Mouse (Mus musculus) left cerebral cortex, adult 2 months (tissue): Measurements from ENCODE around the gene Gadd45b. TPM values are rescaled to one million over a fixed set of nuclear protein-coding genes. Genes with fewer than 3 reads are reported as not detected.
A peak's percentile ranks its signal among the peaks of the same experiment; 100 is the strongest.

Source experiments
- DNase-seq, 2 experiments: peaks; one replicate each; pipeline ENCODE4 v3.0.0; 2021 to 2022; ENCODE audit warnings: low spot score in 2 of 2, mixed read lengths in 1 of 2; ENCODE audit errors: extremely low spot score in 1 of 2
- H3K27ac ChIP-seq: fragments of 200-600 bp; 2 replicates; pipeline ENCODE4 v1.8.1; 2022
- H3K4me3 ChIP-seq: fragments of 200-600 bp; 2 replicates; pipeline ENCODE4 v1.8.1; 2022
- CTCF ChIP-seq: fragments of 200-600 bp; IDR thresholded peaks from 2 replicates; pipeline ENCODE4 v1.8.1; 2022; ENCODE audit warnings: antibody characterized with exemption, mild to moderate bottlenecking, moderate library complexity
- intact Hi-C: fragments of 180-260 bp; cut with DNase I; formaldehyde crosslinking; loops from one replicate; pipeline ENCODE4 v1.15.1; 2025
- total RNA-seq, 2 experiments: library from RNA; stranded (reverse); gene quantifications; 2 replicates each; pipeline ENCODE4 v1.2.3; 2021

Gene Gadd45b
- total RNA-seq, 2 experiments from 2014 or later = 24.0 to 36.0 TPM

DNA sequence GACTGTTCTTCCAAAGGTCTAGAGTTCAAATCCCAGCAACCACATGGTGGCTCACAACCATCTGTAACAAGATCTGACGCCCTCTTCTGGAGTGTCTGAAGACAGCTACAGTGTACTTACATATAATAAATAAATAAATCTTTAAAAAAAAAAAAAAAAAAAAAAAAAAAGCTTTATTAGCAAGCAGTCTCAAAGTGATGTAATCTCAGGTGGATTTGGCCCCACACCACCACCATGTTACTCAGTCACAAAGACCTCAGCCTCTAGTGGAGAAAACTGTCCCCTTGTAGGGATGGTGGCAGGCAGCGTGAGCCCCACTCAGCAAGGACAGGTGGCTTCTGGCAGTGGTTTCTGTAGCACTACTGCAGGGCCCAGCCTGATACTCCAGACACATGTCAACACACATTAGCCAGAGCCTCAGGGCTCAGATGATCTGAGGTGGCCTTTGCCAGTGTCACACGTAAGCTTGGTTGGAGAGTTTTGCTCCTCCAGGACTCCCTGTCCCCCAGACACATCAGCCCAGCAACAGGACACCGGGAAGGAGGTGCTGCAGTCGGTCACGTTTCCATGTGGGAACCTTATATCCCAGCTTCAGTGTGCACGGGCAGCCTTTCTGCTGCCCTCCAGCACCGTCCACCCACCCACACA, 16.4 kb upstream of the Gadd45b start:
- Histone ChIP-seq H3K4me3 (no peak overlapping the region), H3K27ac (no peak overlapping the region)
- no peak for TF ChIP-seq CTCF
- no peak for DNase-seq
- intact Hi-C loops = no loop called here

DNA sequence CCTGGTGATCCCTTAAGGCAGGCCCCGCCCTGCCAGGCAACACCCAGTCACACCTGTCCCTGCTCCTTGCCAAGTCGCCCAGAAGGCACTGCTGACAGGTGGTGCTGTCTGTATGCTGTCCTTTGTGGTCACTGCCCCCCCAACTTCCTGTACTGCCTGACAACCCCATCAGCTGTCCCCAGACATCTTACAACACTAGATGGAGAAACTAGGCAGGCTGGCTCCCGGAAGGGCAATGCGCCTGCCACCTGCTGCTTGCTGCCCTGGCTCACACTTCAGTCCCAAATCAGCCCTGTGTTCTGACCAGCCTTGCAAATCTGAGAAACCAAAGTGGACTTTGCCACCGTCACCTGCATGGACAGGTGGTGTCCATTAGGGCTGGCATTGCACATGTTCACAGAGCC, 15.6 kb upstream of the Gadd45b start:
- Histone ChIP-seq H3K27ac (no peak overlapping the region), H3K4me3 (no peak overlapping the region)
- intact Hi-C loops = no loop called here
- DNase-seq = no peak
- no peak for TF ChIP-seq CTCF

GRCm38 (mm10) chr10:80915260-80915659, 14.6 kb upstream of the Gadd45b start:
- no peak for DNase-seq
- TF ChIP-seq CTCF = no peak
- Histone ChIP-seq H3K4me3 (no peak overlapping the region), H3K27ac (no peak overlapping the region)
- intact Hi-C loops = no loop called here

DNA sequence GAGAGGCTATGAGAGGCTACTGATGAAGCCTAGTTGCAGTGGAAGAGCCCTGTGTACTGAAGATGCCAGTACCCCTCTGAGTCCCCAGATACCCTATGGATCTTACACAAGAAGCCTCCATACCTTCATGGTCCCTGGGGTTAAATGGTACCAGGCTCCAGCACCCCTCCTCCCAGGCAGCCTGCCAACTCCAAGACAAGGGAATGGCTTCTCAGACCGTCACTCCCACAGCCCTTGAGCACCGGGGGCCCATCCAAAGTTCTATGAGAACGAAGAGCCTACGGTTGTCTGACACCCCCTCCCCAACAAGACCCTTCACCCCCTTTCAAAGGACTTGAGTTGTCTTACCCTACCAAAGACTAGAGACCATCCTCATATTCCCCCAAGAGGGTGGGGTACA, 14.1 kb upstream of the Gadd45b start:
- no peak overlapping the region for H3K27ac ChIP-seq
- no peak overlapping the region for H3K4me3 ChIP-seq
- DNase-seq = no peak
- TF ChIP-seq CTCF = no peak
- intact Hi-C loops = no loop called here

GRCm38 (mm10) chr10:80917336-80917778, 12.5 kb upstream of the Gadd45b start:
- intact Hi-C loops = no loop called here

GRCm38 (mm10) chr10:80917779-80918434, 12.0 kb upstream of the Gadd45b start, which contains the start of gene Lmnb2:
Gene Lmnb2, minus strand, starts transcription at chr10:80918245.
- H3K27ac ChIP-seq = peak within 1 kb of the TSS; percentile 82
- peak within 1 kb of the TSS; percentile 82 for H3K4me3 ChIP-seq
- DNase-seq = peak; percentile 86
- no peak; the same call in 1 of the 2 replicates for TF ChIP-seq CTCF
- intact Hi-C loops = no loop called here

More at GRCm38 (mm10) chr10:80917336-80917778, 12.5 kb upstream of the Gadd45b start:
- TF ChIP-seq CTCF = no peak
- peak overlapping the region; percentile 82 for H3K4me3 ChIP-seq
- no peak for DNase-seq
- H3K27ac ChIP-seq = peak overlapping the region; percentile 82

GRCm38 (mm10) chr10:80921923-80922322, 8.0 kb upstream of the Gadd45b start:
- H3K27ac ChIP-seq = no peak overlapping the region
- no peak for TF ChIP-seq CTCF
- DNase-seq = no peak
- intact Hi-C loops = no loop called here
- peak overlapping the region; percentile 11; the same call in 1 of the 2 replicates for H3K4me3 ChIP-seq

GRCm38 (mm10) chr10:80925472-80925871, 4.4 kb upstream of the Gadd45b start:
- H3K27ac ChIP-seq = no peak overlapping the region
- no peak for TF ChIP-seq CTCF
- intact Hi-C loops = loop anchor here (5.0 kb wide), 1 partner anchor 242 kb away; the partner anchor contains the start of gene Pias4
- no peak overlapping the region for H3K4me3 ChIP-seq
- no peak for DNase-seq

- intact Hi-C loops = loop anchor here (1.0 to 5.0 kb wide), 4 partner anchors 32 to 239 kb away; partner anchors contain the start of gene Pias4
- peak; percentile 92 to 94 for DNase-seq
- peak; percentile 74 for TF ChIP-seq CTCF
- Histone ChIP-seq H3K4me3 (peak overlapping the region; percentile 49), H3K27ac (peak overlapping the region; percentile 90)
Measured at GRCm38 (mm10) chr10:80928586-80929298, 1.1 kb upstream of the Gadd45b start.

DNA sequence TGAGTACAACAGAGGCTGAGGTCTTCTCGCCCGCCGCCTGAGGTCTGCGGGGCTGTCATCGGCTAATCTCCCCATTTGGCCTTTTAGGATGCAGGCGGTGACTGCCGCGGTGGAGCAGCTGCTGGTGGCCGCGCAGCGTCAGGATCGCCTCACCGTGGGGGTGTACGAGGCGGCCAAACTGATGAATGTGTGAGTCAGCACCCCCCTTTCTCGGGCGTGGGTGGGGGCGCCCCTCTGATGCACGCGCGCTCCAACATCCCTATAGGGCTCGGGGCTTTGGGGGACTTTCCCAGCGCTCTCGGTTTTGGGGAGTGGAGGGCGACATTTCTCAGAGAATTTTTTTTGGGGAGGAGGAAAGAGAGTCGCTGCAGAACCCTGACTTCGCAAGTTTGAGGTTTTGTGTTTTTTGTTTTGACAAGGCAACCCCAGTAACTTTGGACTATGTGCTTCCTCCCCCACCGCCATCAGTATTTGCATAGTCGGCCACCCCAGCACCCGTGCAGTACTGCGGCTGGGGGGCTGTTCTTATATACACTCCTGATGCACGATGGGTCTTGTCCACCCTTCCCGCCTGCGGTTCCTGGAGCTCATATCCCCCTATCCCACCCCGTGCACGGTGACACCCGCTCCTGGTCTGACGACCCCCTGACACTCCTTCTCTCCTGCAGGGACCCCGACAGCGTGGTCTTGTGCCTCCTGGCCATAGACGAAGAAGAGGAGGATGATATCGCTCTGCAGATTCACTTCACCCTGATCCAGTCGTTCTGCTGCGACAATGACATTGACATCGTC, 684 bp downstream of the Gadd45b start:
- Histone ChIP-seq H3K4me3 (peak overlapping the region; percentile 57), H3K27ac (peak overlapping the region; percentile 85)
- TF ChIP-seq CTCF = no peak
- intact Hi-C loops = no loop called here
- DNase-seq = peak; percentile 69 to 71

GRCm38 (mm10) chr10:80931153-80931671, 1.3 kb downstream of the Gadd45b start:
- intact Hi-C loops = no loop called here
- Histone ChIP-seq H3K27ac (peak overlapping the region; percentile 85), H3K4me3 (peak overlapping the region; percentile 57)
- TF ChIP-seq CTCF = no peak; the same call in 1 of the 2 replicates
- DNase-seq = no peak
